Mouse (Mus musculus): ENCODE results near the gene Fance. TPM values are rescaled to one million over a fixed set of nuclear protein-coding genes. Genes with fewer than 3 reads are reported as not detected.

Fance gene
- polyA plus RNA-seq (2012; rRNA removed) (28.3 and 32.4 TPM in 2 replicates), polyA plus RNA-seq (2014; fragmentation: Nextera tagmentation; extraction: Ambion mirVana) (30.8 and 36.1 TPM in 2 replicates)

DNA sequence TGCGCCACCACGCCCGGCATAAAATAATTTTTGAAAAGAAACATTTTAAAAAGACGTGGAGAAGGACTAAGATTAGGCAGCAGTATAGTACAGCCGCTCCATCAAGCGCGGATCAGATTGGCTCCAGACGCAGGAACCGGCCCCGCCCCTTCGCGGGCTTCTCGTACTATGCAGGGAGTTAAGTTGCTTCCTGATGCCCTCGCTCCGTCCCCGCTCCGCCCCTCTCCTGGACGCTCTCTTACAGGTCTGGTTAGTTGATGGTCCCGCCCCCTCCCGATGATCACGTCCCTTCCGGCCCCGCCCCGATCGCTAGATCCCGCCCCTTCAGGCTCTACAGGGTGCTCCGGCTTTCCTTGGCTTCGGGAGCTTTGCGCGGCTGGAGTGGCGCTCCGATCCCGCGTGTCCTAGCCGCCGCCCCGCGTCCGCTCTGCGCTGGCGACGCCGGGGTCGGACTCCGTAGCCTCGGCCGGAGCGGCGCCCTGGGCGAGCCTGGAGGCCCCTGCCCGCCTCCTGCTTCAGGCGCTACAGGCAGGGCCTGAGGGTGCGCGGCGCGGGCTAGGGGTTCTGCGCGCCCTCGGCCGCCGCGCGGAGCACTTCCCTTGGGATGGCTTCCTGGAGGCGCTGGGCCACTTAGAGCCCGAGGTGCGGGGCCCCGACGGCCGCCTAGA is at the start of gene Fance:
Fance (plus strand) TSS at position 308 of the 668 bp plus-strand sequence.
- Histone ChIP-seq H3K9me3 (ENCODE audit: control insufficient read depth, low read length) (no peaks in the 10 kb centered on the region), H3K9ac (ENCODE audit: low read depth, low read length, severe bottlenecking) (peak within 1 kb of the TSS; percentile 80), H3K4me2 (replicated peaks; ENCODE audit: low read depth, low read length, severe bottlenecking) (peak within 1 kb of the TSS; percentile 61), H3K4me1 (ENCODE audit: control insufficient read depth, insufficient read depth, low read length) (peaks cover 15% of the 10 kb centered on the region), H3K4me3 (replicated peaks; ENCODE audit: low read length) (peak within 1 kb of the TSS; percentile 74), H3K27me3 (ENCODE audit: control insufficient read depth, insufficient read depth, low read length) (no peaks in the 10 kb centered on the region), H3K36me3 (ENCODE audit: control insufficient read depth, insufficient read depth, low read length) (peaks cover 28% of the 10 kb centered on the region), H3K27ac (replicated peaks; ENCODE audit: low read depth, low read length) (peak within 1 kb of the TSS; percentile 81)
- ATAC-seq (ENCODE audit: low FRiP score, low read depth) (peak; percentile 98), DNase-seq (ENCODE audit: low spot score) (peak; percentile 100)
- WGBS, result under 1% methylated on average over 61 of the region's 69 CpGs
- TF ChIP-seq POLR2A (IDR thresholded peaks at IDR 0.05; ENCODE audit: borderline replicate concordance, extremely low read depth, insufficient read depth, insufficient read length), result 0 out of 2 replicates have a peak, but pooled peaks have one; percentile 35

DNA sequence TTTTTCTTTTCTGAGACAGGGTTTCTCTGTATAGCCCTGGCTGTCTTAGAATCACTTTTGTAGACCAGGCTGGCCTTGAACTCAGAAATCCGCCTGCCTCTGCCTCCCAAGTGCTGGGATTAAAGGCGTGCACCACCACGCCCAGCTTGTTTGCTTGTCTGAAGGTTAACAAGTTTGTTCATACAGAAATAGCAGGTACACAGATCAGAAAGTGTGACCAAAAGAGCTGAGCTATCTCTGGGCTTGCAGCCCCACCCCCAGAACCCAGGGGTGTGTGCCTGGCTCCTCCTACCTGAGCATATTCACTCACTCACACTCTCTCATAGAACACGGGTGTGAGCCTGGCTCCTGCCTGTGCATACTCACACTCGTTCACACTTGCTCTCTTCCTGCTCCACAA is 46.1 kb upstream of the Fance start:
- 89% methylated on average over 5 of the region's 5 CpGs for WGBS

DNA sequence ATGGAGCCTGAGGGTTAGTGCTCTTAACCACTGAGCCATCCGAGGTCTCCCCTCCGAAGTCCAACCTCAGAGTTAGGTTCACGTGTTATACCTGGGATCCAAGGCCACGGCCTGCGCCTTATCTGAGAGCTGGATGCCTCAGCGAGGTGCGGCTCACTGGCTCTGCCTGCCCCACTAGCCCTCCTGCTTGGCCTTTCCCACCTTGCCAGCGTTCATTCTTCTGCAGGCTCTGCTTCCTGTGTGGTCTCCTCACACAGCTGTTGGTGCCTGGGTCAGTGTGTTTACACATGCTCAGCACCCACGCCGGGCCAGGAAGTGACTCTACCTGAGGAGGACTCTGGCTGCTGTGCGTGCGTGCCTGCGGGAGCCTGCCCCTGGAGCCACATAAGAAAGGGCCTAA is 43.2 kb upstream of the Fance start:
- Histone ChIP-seq H3K4me3 (replicated peaks; ENCODE audit: low read length) (no peak overlapping the region), H3K9me3 (ENCODE audit: control insufficient read depth, low read length) (no peaks in the 10 kb centered on the region), H3K27ac (replicated peaks; ENCODE audit: low read depth, low read length) (no peak overlapping the region), H3K4me2 (replicated peaks; ENCODE audit: low read depth, low read length, severe bottlenecking) (no peak overlapping the region), H3K4me1 (ENCODE audit: control insufficient read depth, insufficient read depth, low read length) (peaks cover 3% of the 10 kb centered on the region; the same call in 1 of the 2 replicates), H3K27me3 (ENCODE audit: control insufficient read depth, insufficient read depth, low read length) (no peaks in the 10 kb centered on the region), H3K9ac (ENCODE audit: low read depth, low read length, severe bottlenecking) (no peak overlapping the region), H3K36me3 (ENCODE audit: control insufficient read depth, insufficient read depth, low read length) (no peaks in the 10 kb centered on the region)
- no peak for TF ChIP-seq POLR2A (IDR thresholded peaks at IDR 0.05; ENCODE audit: borderline replicate concordance, extremely low read depth, insufficient read depth, insufficient read length)
- WGBS, result 56% methylated on average over 13 of the region's 13 CpGs
- no peak for DNase-seq (ENCODE audit: low spot score)
- ATAC-seq (ENCODE audit: low FRiP score, low read depth), result no peak

More for the DNA sequence above, 46.1 kb upstream of the Fance start:
- Histone ChIP-seq H3K9me3 (ENCODE audit: control insufficient read depth, low read length) (no peaks in the 10 kb centered on the region), H3K9ac (ENCODE audit: low read depth, low read length, severe bottlenecking) (no peak overlapping the region), H3K4me3 (replicated peaks; ENCODE audit: low read length) (no peak overlapping the region), H3K4me1 (ENCODE audit: control insufficient read depth, insufficient read depth, low read length) (peaks cover 6% of the 10 kb centered on the region), H3K4me2 (replicated peaks; ENCODE audit: low read depth, low read length, severe bottlenecking) (no peak overlapping the region), H3K27ac (replicated peaks; ENCODE audit: low read depth, low read length) (no peak overlapping the region), H3K36me3 (ENCODE audit: control insufficient read depth, insufficient read depth, low read length) (no peaks in the 10 kb centered on the region), H3K27me3 (ENCODE audit: control insufficient read depth, insufficient read depth, low read length) (no peaks in the 10 kb centered on the region)
- DNase-seq (ENCODE audit: low spot score), result no peak
- TF ChIP-seq POLR2A (IDR thresholded peaks at IDR 0.05; ENCODE audit: borderline replicate concordance, extremely low read depth, insufficient read depth, insufficient read length), result no peak
- ATAC-seq (ENCODE audit: low FRiP score, low read depth), result no peak

DNA sequence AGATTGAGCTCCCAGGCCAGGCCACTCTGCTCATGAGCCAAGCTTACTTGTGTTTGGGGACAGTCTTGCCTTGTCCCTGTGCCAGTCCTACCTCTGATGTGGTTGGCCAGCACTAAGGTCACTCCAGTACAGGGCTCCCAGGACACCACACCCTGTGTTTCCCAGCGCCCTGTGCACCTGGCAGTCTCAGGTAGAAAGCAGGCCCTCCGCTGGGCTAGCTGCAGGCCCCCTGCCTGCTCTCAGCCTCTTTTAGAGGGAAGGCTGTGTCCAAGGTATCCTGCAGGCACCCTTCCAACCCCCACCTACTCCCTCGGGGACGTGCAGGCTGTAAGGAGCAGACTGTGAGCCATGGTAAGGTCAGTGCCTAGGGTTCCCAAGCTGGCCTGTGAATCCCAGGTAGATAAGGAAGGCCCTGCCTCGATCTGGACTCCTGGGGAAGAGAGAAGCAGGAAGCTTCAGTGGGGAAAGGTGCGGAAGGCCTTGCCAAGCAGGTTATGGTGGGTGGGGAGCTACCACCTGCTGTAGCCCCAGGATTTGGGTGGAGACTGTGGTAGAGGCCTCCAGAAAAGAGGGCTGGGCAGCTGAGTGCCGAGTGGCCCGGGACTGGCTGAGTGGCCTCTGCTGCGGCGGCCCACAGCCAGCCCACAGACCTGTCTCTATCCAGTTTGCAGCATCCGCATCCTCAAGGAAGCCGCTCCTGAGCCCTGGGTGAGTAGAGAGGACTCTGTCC is 41.6 kb upstream of the Fance start:
- ATAC-seq (ENCODE audit: low FRiP score, low read depth) (no peak), DNase-seq (ENCODE audit: low spot score) (no peak)
- no peaks in the 10 kb centered on the region for H3K27me3 ChIP-seq (ENCODE audit: control insufficient read depth, insufficient read depth, low read length)
- peaks cover 3% of the 10 kb centered on the region; the same call in 1 of the 2 replicates for H3K4me1 ChIP-seq (ENCODE audit: control insufficient read depth, insufficient read depth, low read length)
- peak overlapping the region; percentile 30; the same call in 1 of the 2 replicates for H3K27ac ChIP-seq (replicated peaks; ENCODE audit: low read depth, low read length)
- no peak overlapping the region for H3K9ac ChIP-seq (ENCODE audit: low read depth, low read length, severe bottlenecking)
- no peak for TF ChIP-seq POLR2A (IDR thresholded peaks at IDR 0.05; ENCODE audit: borderline replicate concordance, extremely low read depth, insufficient read depth, insufficient read length)
- no peak overlapping the region for H3K4me3 ChIP-seq (replicated peaks; ENCODE audit: low read length)
- 77% methylated on average over 12 of the region's 12 CpGs for WGBS
- H3K36me3 ChIP-seq (ENCODE audit: control insufficient read depth, insufficient read depth, low read length), result no peaks in the 10 kb centered on the region
- no peaks in the 10 kb centered on the region for H3K9me3 ChIP-seq (ENCODE audit: control insufficient read depth, low read length)
- no peak overlapping the region for H3K4me2 ChIP-seq (replicated peaks; ENCODE audit: low read depth, low read length, severe bottlenecking)

DNA sequence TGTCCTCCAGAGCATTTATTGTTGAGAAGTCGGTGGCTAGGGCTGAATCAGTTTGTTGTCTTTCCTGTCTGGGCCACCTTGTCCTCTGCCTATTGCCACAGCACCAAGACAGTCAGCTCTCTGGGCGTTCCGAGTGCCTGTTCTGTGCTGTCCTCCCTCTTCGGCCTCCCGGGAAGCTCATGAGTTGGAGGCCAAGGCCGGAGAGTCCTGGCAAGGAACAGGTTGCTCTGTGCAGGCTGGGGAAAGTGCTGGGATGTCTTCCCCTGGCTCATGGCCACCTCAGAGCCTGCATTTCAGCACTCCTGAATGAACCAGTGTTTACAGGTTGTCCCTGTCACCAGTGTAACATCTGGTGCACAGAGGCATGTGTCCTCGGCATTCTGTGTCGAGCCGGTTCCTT is 41.0 kb upstream of the Fance start:
- H3K27me3 ChIP-seq (ENCODE audit: control insufficient read depth, insufficient read depth, low read length), result no peaks in the 10 kb centered on the region
- no peaks in the 10 kb centered on the region for H3K9me3 ChIP-seq (ENCODE audit: control insufficient read depth, low read length)
- H3K36me3 ChIP-seq (ENCODE audit: control insufficient read depth, insufficient read depth, low read length), result no peaks in the 10 kb centered on the region
- no peak for ATAC-seq (ENCODE audit: low FRiP score, low read depth)
- WGBS, result 75% methylated on average over 9 of the region's 9 CpGs
- H3K27ac ChIP-seq (replicated peaks; ENCODE audit: low read depth, low read length), result no peak overlapping the region
- DNase-seq (ENCODE audit: low spot score), result no peak
- H3K4me3 ChIP-seq (replicated peaks; ENCODE audit: low read length), result no peak overlapping the region
- TF ChIP-seq POLR2A (IDR thresholded peaks at IDR 0.05; ENCODE audit: borderline replicate concordance, extremely low read depth, insufficient read depth, insufficient read length), result no peak
- H3K4me1 ChIP-seq (ENCODE audit: control insufficient read depth, insufficient read depth, low read length), result peaks cover 5% of the 10 kb centered on the region
- no peak overlapping the region for H3K9ac ChIP-seq (ENCODE audit: low read depth, low read length, severe bottlenecking)
- no peak overlapping the region for H3K4me2 ChIP-seq (replicated peaks; ENCODE audit: low read depth, low read length, severe bottlenecking)
